Mouse (Mus musculus) T-cell, adult 2 months (primary cell): Measurements from ENCODE around the gene Tifab.
A peak's percentile ranks its signal among the peaks of the same experiment; 100 is the strongest.

Source experiments
- DNase-seq: peaks from one replicate; pipeline ENCODE4 v3.0.0; 2022; ENCODE audit warnings: low spot score

Gene Tifab

GRCm38 (mm10) chr13:56139167-56139751 lies 39.4 kb downstream of the Tifab start:
- DNase-seq: no peak

- DNase-seq: no peak
Measured at GRCm38 (mm10) chr13:56136200-56136599, 42.5 kb downstream of the Tifab start, which contains the start of gene H2afy. H2afy (minus strand) TSS chr13:56136361.

GRCm38 (mm10) chr13:56135231-56136052 lies 43.2 kb downstream of the Tifab start:
- DNase-seq: peak; percentile 68

GRCm38 (mm10) chr13:56134631-56135181 lies 44.0 kb downstream of the Tifab start:
- DNase-seq: peak; percentile 49

DNA sequence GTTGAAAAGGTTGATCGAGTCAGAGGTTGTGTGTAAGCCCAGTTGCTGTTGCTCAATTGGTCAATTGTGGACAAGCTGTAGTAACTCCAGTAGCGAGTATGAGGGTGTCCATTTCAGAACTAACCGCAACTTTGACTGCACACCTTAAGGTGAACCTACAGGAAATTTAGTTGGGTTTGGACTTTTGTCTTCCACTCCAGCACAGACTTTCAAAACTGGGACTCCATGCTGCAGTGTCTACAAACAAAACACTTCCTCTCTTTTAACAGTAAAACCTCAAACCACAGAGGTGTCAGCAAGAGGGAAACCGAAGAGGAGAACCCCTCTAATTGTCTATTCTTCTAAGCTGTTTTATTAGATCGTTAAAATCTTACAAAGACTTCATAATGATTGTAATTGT lies 44.7 kb downstream of the Tifab start:
- peak; percentile 46 for DNase-seq

GRCm38 (mm10) chr13:56132941-56133340 lies 45.7 kb downstream of the Tifab start:
- DNase-seq: no peak

GRCm38 (mm10) chr13:56132326-56132936 lies 46.3 kb downstream of the Tifab start:
- peak; percentile 45 for DNase-seq

GRCm38 (mm10) chr13:56130544-56130943 lies 48.1 kb downstream of the Tifab start:
- no peak for DNase-seq

DNA sequence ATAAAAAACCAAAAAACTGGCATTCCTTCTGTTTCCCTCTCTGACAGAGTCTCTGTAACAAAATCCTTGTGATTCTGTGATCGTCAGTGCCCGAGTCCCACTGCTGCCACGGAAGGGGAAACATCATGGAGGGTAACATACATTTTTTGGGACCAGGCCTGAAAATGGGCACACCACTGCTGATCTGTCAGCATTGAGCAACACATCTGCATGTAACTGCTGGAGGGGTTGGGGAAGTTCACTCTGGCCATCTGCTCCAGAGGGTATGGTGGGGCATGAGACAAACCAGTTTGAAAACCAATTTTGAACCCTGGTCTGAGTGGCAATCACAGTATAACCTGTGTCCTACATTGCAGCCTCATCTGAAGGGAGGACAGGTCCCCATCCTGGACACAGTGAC lies 49.1 kb downstream of the Tifab start:
- DNase-seq: no peak

DNA sequence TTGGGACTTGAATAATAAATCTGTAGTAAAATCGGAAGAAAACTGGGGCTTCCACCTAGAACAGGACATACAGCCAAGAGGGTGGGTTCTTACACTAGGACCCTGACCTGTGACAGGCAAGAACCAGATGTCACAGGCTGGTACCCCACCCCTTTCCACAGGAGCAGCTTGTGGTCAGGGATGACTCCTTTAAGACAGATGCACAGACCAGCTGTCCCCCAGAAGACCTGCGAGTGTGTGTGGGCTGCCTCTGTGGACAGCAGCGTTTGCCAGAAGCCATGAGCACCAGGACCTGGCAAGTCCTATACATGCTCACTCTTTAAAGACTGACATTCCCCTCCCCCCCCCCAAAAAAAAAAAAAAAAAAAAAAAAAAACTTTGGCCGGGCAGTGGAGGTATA lies 49.7 kb downstream of the Tifab start:
- no peak for DNase-seq

GRCm38 (mm10) chr13:56125632-56126031 lies 53.1 kb downstream of the Tifab start:
- no peak for DNase-seq
